Mouse (Mus musculus): ENCODE results near the gene Ttll2. TPM values are rescaled to one million over a fixed set of nuclear protein-coding genes. Genes with fewer than 3 reads are reported as not detected.
"Not testable (repeated sequence)": the region's sequence is repeated elsewhere in the genome, so short reads cannot be mapped to it uniquely, and the experiment has no call there.

Ttll2 gene
- polyA plus RNA-seq, 1 experiment = 19.0 TPM

DNA sequence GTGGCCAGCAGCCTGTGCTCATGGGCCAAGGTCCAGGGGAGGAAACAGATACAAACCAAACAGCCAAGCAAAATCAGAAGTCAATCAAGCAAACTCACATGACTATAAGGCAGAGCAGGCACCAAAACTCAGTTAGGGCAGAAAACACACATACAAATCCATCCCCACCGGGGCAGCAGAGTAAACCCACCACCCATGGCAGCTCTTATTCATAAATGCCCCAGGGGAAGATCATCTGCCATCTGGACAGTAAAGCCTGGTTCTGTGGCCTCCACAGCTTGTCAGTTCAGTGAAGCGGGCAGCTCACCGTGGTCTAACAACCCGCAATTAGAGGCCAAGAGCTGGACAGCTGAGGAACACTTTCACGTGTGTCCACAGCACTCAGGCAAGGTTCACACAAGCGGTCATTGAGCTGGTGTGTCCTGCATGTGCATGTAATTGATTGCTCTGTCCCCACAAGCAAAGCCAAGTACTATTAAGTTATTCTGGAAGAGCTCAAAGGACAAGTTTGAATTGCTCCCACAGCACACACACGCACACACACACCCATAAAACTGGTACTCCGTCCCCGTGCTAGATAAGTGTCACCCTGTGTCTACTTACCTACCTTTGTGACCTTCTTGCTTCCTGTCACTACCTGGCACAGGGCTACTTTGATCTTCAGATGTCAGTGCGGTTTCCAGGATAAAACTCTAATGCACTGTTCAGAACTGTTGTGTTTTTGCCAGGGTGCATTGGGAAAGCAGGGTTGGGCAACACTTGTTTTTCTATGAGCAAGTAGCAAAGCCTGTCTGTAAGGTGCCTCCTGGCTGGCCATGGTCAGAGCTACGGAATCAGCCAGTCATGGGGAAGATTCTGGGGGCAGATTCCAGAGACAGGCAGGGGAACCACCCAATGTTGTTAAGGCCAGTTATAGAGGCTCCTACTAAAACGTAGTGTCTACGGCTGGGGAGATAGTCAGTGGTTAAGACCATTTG, 31.0 kb upstream of the Ttll2 start:
- H3K4me3 ChIP-seq (ENCODE audit: control insufficient read depth, low read depth, low read length); H3K4me1 ChIP-seq (ENCODE audit: control insufficient read depth, insufficient read depth, low read length); H3K36me3 ChIP-seq (ENCODE audit: control insufficient read depth, insufficient read depth, low read length); H3K27ac ChIP-seq (ENCODE audit: control insufficient read depth, insufficient read depth, low read depth, low read length); H3K27me3 ChIP-seq (ENCODE audit: control insufficient read depth, insufficient read depth, low read length): not testable (repeated sequence)

GRCm38 (mm10) chr17:7382711-7383110, 30.2 kb upstream of the Ttll2 start:
- not testable (repeated sequence) for H3K4me3 ChIP-seq (ENCODE audit: control insufficient read depth, low read depth, low read length); H3K36me3 ChIP-seq (ENCODE audit: control insufficient read depth, insufficient read depth, low read length); H3K27ac ChIP-seq (ENCODE audit: control insufficient read depth, insufficient read depth, low read depth, low read length); H3K27me3 ChIP-seq (ENCODE audit: control insufficient read depth, insufficient read depth, low read length); H3K4me1 ChIP-seq (ENCODE audit: control insufficient read depth, insufficient read depth, low read length)

GRCm38 (mm10) chr17:7377907-7378306, 25.4 kb upstream of the Ttll2 start:
- not testable (repeated sequence) for H3K36me3 ChIP-seq (ENCODE audit: control insufficient read depth, insufficient read depth, low read length); H3K27ac ChIP-seq (ENCODE audit: control insufficient read depth, insufficient read depth, low read depth, low read length); H3K27me3 ChIP-seq (ENCODE audit: control insufficient read depth, insufficient read depth, low read length)

GRCm38 (mm10) chr17:7376951-7377700, 24.6 kb upstream of the Ttll2 start:
- not testable (repeated sequence) for H3K36me3 ChIP-seq (ENCODE audit: control insufficient read depth, insufficient read depth, low read length); H3K27ac ChIP-seq (ENCODE audit: control insufficient read depth, insufficient read depth, low read depth, low read length); H3K4me3 ChIP-seq (ENCODE audit: control insufficient read depth, low read depth, low read length); H3K4me1 ChIP-seq (ENCODE audit: control insufficient read depth, insufficient read depth, low read length); H3K27me3 ChIP-seq (ENCODE audit: control insufficient read depth, insufficient read depth, low read length)

More at GRCm38 (mm10) chr17:7377907-7378306, 25.4 kb upstream of the Ttll2 start:
- H3K4me3 ChIP-seq (ENCODE audit: control insufficient read depth, low read depth, low read length); H3K4me1 ChIP-seq (ENCODE audit: control insufficient read depth, insufficient read depth, low read length): not testable (repeated sequence)

DNA sequence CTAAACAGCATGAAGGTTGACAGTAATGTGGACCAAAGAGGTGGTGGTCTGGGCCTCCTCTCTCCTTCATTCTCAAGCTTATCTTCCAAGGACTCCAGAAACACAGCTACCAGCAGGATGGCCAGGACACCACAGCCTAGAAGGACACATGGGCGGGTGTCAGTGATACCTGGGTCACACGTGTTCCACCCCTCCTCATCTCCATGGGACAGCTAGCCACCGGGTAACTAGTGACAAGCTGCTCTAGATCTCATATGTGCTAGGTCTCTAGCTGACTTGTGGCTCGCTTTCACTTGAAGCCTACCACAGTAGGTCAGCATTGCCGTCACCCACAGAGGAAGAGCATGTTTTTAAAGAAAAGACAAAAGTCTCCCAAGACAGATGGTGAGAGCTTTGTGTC, 19.4 kb upstream of the Ttll2 start, which contains the start of gene Gm49630:
Gm49630 (minus strand) TSS at position 101 of the 400 bp plus-strand sequence.
- not testable (repeated sequence) for H3K4me1 ChIP-seq (ENCODE audit: control insufficient read depth, insufficient read depth, low read length); H3K36me3 ChIP-seq (ENCODE audit: control insufficient read depth, insufficient read depth, low read length); H3K27me3 ChIP-seq (ENCODE audit: control insufficient read depth, insufficient read depth, low read length); H3K27ac ChIP-seq (ENCODE audit: control insufficient read depth, insufficient read depth, low read depth, low read length); H3K4me3 ChIP-seq (ENCODE audit: control insufficient read depth, low read depth, low read length)

DNA sequence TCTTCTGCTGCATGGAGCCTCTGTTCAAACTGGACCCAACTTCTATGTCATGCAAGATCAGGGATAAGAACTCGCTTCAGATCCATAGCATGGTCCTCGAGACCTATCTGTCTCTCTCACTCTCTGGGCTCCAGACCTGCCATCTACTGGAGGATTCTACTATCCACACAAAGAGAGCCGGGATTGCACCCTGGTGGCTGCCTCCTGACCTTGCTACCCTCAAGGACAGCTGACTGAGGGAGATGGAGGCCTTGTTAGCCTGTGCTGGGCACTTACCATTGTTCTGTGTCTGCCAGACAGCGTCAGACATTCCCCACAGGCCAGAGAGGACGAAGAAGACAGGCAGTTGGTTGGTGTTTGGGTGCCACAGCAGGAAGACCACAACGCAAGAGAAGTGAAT, 16.9 kb upstream of the Ttll2 start:
- H3K4me3 ChIP-seq (ENCODE audit: control insufficient read depth, low read depth, low read length); H3K27me3 ChIP-seq (ENCODE audit: control insufficient read depth, insufficient read depth, low read length); H3K27ac ChIP-seq (ENCODE audit: control insufficient read depth, insufficient read depth, low read depth, low read length); H3K36me3 ChIP-seq (ENCODE audit: control insufficient read depth, insufficient read depth, low read length); H3K4me1 ChIP-seq (ENCODE audit: control insufficient read depth, insufficient read depth, low read length): not testable (repeated sequence)

GRCm38 (mm10) chr17:7366676-7367374, 14.3 kb upstream of the Ttll2 start:
- H3K4me3 ChIP-seq (ENCODE audit: control insufficient read depth, low read depth, low read length); H3K4me1 ChIP-seq (ENCODE audit: control insufficient read depth, insufficient read depth, low read length); H3K27ac ChIP-seq (ENCODE audit: control insufficient read depth, insufficient read depth, low read depth, low read length); H3K27me3 ChIP-seq (ENCODE audit: control insufficient read depth, insufficient read depth, low read length); H3K36me3 ChIP-seq (ENCODE audit: control insufficient read depth, insufficient read depth, low read length): not testable (repeated sequence)

DNA sequence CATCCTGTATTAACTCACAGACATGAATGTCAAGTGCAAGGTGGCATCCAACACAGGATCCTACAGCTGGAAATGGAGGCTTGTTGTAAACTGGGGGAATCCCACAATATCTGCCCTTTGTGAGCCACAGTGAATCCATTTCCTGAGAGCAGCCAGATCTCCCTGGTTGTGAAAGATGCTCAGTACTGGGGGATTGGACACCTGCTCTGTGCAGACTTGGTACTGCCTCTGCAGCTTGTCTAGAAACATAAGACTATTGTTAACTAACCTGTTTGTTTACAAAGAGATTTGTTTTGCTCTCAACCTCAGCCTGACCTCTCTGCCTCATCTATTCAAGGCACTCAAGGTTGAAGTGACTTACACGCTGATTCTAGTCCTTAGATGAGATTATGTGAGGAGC, 13.8 kb upstream of the Ttll2 start:
- not testable (repeated sequence) for H3K36me3 ChIP-seq (ENCODE audit: control insufficient read depth, insufficient read depth, low read length)

DNA sequence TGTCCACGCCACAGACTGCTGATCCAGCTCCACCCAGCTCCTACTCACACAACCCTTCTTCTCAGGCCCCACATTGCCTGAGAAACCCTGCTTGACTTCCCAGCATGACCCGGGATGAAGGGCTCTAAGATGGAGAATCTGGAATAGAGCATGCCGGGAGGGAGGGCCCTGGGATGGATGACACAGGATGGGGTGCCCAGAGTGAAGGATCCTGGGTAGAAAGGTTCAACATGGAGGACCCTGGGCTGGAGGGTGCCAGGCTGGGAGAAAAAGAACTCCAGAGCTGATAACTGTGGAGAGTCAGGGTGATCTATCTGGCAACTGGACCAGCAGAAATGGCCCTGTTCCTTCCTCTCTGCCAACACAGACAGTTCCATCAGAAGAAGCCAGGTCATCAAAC, 13.1 kb upstream of the Ttll2 start:
- H3K4me3 ChIP-seq (ENCODE audit: control insufficient read depth, low read depth, low read length) = not testable (repeated sequence)

More for the DNA sequence above, 13.8 kb upstream of the Ttll2 start:
- not testable (repeated sequence) for H3K4me3 ChIP-seq (ENCODE audit: control insufficient read depth, low read depth, low read length); H3K27me3 ChIP-seq (ENCODE audit: control insufficient read depth, insufficient read depth, low read length); H3K4me1 ChIP-seq (ENCODE audit: control insufficient read depth, insufficient read depth, low read length); H3K27ac ChIP-seq (ENCODE audit: control insufficient read depth, insufficient read depth, low read depth, low read length)

GRCm38 (mm10) chr17:7360749-7361465, 8.4 kb upstream of the Ttll2 start:
- H3K4me1 ChIP-seq (ENCODE audit: control insufficient read depth, insufficient read depth, low read length); H3K36me3 ChIP-seq (ENCODE audit: control insufficient read depth, insufficient read depth, low read length); H3K4me3 ChIP-seq (ENCODE audit: control insufficient read depth, low read depth, low read length); H3K27me3 ChIP-seq (ENCODE audit: control insufficient read depth, insufficient read depth, low read length); H3K27ac ChIP-seq (ENCODE audit: control insufficient read depth, insufficient read depth, low read depth, low read length): not testable (repeated sequence)

More for the DNA sequence above, 13.1 kb upstream of the Ttll2 start:
- not testable (repeated sequence) for H3K27me3 ChIP-seq (ENCODE audit: control insufficient read depth, insufficient read depth, low read length); H3K36me3 ChIP-seq (ENCODE audit: control insufficient read depth, insufficient read depth, low read length); H3K27ac ChIP-seq (ENCODE audit: control insufficient read depth, insufficient read depth, low read depth, low read length); H3K4me1 ChIP-seq (ENCODE audit: control insufficient read depth, insufficient read depth, low read length)

DNA sequence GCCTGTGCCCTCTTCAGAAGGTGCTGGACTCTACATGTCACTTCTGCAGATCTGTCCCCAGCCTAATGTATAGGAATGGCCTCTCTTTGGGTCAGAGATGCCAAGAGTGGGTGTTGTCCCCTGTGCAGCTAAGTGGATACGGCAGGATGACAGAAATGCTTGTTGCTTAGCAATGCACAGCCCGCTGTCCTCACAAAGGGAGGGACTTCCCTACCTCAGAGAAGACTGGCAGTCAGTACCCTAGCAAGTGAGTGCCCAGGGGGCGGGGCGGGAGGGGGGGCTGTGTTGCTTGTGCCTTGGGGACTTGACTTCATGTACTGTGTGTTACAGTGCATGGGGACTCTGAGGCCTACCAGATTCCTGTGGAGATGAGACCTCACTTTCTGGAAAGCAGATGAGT, 7.3 kb upstream of the Ttll2 start:
- H3K27ac ChIP-seq (ENCODE audit: control insufficient read depth, insufficient read depth, low read depth, low read length); H3K4me1 ChIP-seq (ENCODE audit: control insufficient read depth, insufficient read depth, low read length); H3K27me3 ChIP-seq (ENCODE audit: control insufficient read depth, insufficient read depth, low read length); H3K36me3 ChIP-seq (ENCODE audit: control insufficient read depth, insufficient read depth, low read length): not testable (repeated sequence)
- H3K4me3 ChIP-seq (ENCODE audit: control insufficient read depth, low read depth, low read length) = peak overlapping the region; percentile 40; the same call in 1 of the 2 replicates

Measured in testis, adult 2 months (tissue).